Mouse (Mus musculus): ENCODE measurements around the gene Rbp4.

GRCm38 (mm10) chr19:38107871-38108270, 17.2 kb downstream of the Rbp4 start:
- TF ChIP-seq GATA1 (IDR thresholded peaks at IDR 0.05; ENCODE audit: borderline replicate concordance, low read length) = no peak
- TF ChIP-seq FLI1 (IDR thresholded peaks at IDR 0.05; ENCODE audit: low read length) = no peak
